Mouse (Mus musculus) heart, adult 2 months (tissue): Measurements from ENCODE around the gene Hist1h2bj.

Source experiments
- CTCF ChIP-seq: fragments of 200-600 bp; IDR thresholded peaks from 2 replicates; pipeline ENCODE4 v1.8.1; 2022; ENCODE audit warnings: antibody characterized with exemption, mild to moderate bottlenecking, moderate library complexity
- POLR2A ChIP-seq: fragments of 200-500 bp; IDR thresholded peaks from 2 replicates; pipeline ENCODE4 v1.6.1; 2011; ENCODE audit warnings: mild to moderate bottlenecking, low read depth, low read length, control low read depth; ENCODE audit not compliant: insufficient read depth

DNA sequence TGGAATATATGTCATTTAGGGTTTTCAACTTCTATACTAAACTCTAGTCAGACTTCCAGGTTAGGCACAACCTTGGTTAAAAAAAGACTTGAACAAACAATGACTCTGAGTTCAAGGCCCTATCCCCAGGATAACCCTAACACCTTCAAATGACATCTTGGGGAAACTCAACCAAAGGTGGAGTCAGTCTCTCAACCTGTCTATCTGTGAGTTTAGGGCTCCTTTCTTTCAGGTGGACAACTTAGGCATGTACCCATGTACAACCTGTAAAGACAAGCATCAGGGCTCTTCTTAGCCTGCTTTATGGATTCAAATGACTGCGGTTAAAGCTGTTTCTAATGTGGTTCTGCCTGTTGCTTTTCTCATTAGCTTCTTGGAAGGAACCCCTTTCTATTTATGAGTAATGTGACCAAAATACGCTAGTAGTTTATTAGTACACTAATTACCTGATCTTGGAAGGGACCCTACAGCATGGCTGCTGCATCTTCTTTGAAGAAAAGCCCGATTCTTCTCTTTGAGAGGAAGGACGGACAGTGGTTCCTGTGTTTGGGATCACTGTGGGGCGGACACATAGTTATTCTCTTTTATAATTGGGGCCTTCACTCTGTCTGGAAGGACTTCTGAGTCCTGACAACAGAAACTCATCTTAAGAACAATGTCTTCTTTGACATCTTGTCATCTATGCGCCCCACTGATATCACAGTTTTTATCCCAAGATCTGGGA is 1.6 kb downstream of the Hist1h2bj start:
- TF ChIP-seq POLR2A (no peak), CTCF (no peak)
